Mouse (Mus musculus) myocyte (in vitro differentiated cells): ENCODE results near the gene Tacc2. TPM values are rescaled to one million over a fixed set of nuclear protein-coding genes. Genes with fewer than 3 reads are reported as not detected.

Experiments used
- H3K27me3 ChIP-seq: one replicate; pipeline ENCODE4 v1.6.1; 2011; ENCODE audit not compliant: control insufficient read depth, insufficient read depth, insufficient read length
- H3K36me3 ChIP-seq: one replicate; pipeline ENCODE4 v1.6.1; 2011; ENCODE audit not compliant: control insufficient read depth, insufficient read depth
- H3K4me2 ChIP-seq: one replicate; pipeline ENCODE4 v1.6.1; 2011; ENCODE audit warnings: low read depth, control low read depth
- H3K4me3 ChIP-seq: one replicate; pipeline ENCODE4 v1.5.1; 2011; ENCODE audit warnings: mild to moderate bottlenecking, control low read depth, moderate library complexity
- H3K79me2 ChIP-seq: one replicate; pipeline ENCODE4 v1.6.1; 2011; ENCODE audit not compliant: control insufficient read depth, insufficient read depth
- H3ac ChIP-seq: one replicate; pipeline ENCODE4 v1.6.1; 2011; ENCODE audit not compliant: control insufficient read depth, insufficient read length
- CEBPB ChIP-seq: IDR thresholded peaks from 2 replicates; pipeline ENCODE4 v1.6.1; 2011; ENCODE audit warnings: mild to moderate bottlenecking, moderate library complexity; ENCODE audit not compliant: poor library complexity, insufficient read depth, severe bottlenecking
- E2F4 ChIP-seq: IDR thresholded peaks from one replicate; pipeline ENCODE4 v1.6.1; 2011; ENCODE audit warnings: mild to moderate bottlenecking, control low read depth, moderate library complexity; ENCODE audit not compliant: insufficient read depth
- MAX ChIP-seq: IDR thresholded peaks from one replicate; pipeline ENCODE4 v1.6.1; 2011; ENCODE audit warnings: low read depth, mild to moderate bottlenecking, control low read depth
- MYOD1 ChIP-seq, 3 experiments: IDR thresholded peaks; one replicate each; pipeline ENCODE4 v1.6.1; 2011; ENCODE audit warnings: control low read depth in 2 of 3, low read depth in 2 of 3, mild to moderate bottlenecking in 2 of 3, moderate library complexity in 1 of 3; ENCODE audit not compliant: insufficient read length in 2 of 3, control insufficient read depth in 1 of 3
- MYOG ChIP-seq, 3 experiments: IDR thresholded peaks; one replicate each; pipeline ENCODE4 v1.6.1; 2011; ENCODE audit warnings: control low read depth in 2 of 3, low read depth in 2 of 3, mild to moderate bottlenecking in 2 of 3; ENCODE audit not compliant: insufficient read length in 2 of 3, control insufficient read depth in 1 of 3, insufficient read depth in 1 of 3
- POLR2A ChIP-seq: IDR thresholded peaks from one replicate; pipeline ENCODE4 v1.6.1; 2011; ENCODE audit warnings: low read depth, mild to moderate bottlenecking, control low read depth, moderate library complexity; ENCODE audit not compliant: insufficient read length
- POLR2AphosphoS2 ChIP-seq: IDR thresholded peaks from one replicate; pipeline ENCODE4 v1.6.1; 2011; ENCODE audit warnings: low read depth, control low read depth; ENCODE audit not compliant: insufficient read length
- REST ChIP-seq: IDR thresholded peaks from one replicate; pipeline ENCODE4 v1.6.1; 2011; ENCODE audit warnings: mild to moderate bottlenecking, control low read depth, moderate library complexity; ENCODE audit not compliant: insufficient read depth, insufficient read length
- SRF ChIP-seq: IDR thresholded peaks from one replicate; pipeline ENCODE4 v1.6.1; 2011; ENCODE audit warnings: low read depth; ENCODE audit not compliant: control insufficient read depth, insufficient read length
- TCF12 ChIP-seq: IDR thresholded peaks from one replicate; pipeline ENCODE4 v1.6.1; 2011; ENCODE audit warnings: mild to moderate bottlenecking, control low read depth; ENCODE audit not compliant: poor library complexity, insufficient read depth, severe bottlenecking
- TCF3 ChIP-seq: IDR thresholded peaks from one replicate; pipeline ENCODE4 v1.6.1; 2011; ENCODE audit warnings: low read depth, control low read depth; ENCODE audit not compliant: insufficient read length
- USF1 ChIP-seq: IDR thresholded peaks from one replicate; pipeline ENCODE4 v1.6.1; 2011; ENCODE audit warnings: low read depth, mild to moderate bottlenecking, control low read depth, moderate library complexity
- polyA plus RNA-seq: library from polyadenylated mRNA; unstranded; fragments of >200 nt; fragmentation: generic; extraction: Trizol; gene quantifications from one replicate; pipeline ENCODE4 v1.2.1, GENCODE M21; 2012; ENCODE audit warnings: missing spikeins

Gene Tacc2
- polyA plus RNA-seq, 1 experiment, result 61.8 TPM

GRCm38 (mm10) chr7:130741099-130741498, 163.9 kb downstream of the Tacc2 start:
- Histone ChIP-seq H3K4me3 (no peak overlapping the region), H3K36me3 (peaks cover 41% of the 10 kb centered on the region), H3ac (no peak overlapping the region), H3K27me3 (no peaks in the 10 kb centered on the region), H3K4me2 (no peak overlapping the region), H3K79me2 (no peaks in the 10 kb centered on the region)
- TF ChIP-seq POLR2AphosphoS2 (no peak), SRF (no peak), MAX (no peak), USF1 (no peak), TCF3 (no peak), MYOD1 (IDR thresholded peaks at IDR 0.05; ENCODE audit: control insufficient read depth in 1 of 3, insufficient read length in 2 of 3, low read depth in 2 of 3) (no peak), TCF12 (no peak), CEBPB (no peak), POLR2A (no peak), REST (no peak), E2F4 (no peak), MYOG (IDR thresholded peaks at IDR 0.05; ENCODE audit: control insufficient read depth in 1 of 3, insufficient read depth in 1 of 3, insufficient read length in 2 of 3, low read depth in 2 of 3) (no peak)

DNA sequence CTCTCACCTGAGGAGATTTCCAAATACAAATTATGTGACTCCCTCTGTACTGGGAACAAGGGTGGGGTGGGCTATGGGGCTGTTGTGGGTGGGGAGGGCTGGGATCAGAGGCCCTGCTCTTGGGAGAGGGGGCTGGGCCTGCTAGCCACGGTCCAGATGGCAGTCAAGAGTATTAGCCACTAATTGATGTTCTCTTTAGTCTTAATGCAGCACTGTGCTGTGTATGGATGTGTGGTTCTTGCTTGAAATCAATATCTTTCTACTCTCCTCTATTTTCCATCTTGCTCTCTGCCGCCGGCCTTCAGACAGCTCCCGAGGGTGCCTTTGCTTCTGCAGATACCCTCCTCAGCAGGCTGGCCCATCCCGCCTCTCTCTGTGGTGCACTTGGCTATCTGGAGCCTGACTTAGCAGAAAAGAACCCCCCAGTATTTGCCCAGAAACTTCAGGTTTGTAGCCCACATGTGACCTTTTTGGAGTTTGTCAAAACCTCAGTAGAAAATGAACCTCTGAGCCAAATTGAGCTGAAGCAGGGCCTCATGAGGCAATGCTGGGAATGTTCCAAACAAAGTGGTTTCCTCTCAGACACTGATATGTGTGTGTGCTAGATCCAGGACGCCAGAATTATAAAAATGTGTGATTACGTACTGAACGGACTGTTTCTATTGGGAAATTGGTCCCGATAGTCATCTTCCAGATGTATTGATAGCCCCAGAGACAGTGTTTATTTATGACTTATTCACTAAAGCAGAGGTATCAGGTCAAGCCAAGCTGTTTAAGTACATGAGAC, 166.2 kb downstream of the Tacc2 start:
- H3K27me3 ChIP-seq, result no peaks in the 10 kb centered on the region
- TF ChIP-seq POLR2AphosphoS2 (no peak), MYOD1 (IDR thresholded peaks at IDR 0.05; ENCODE audit: control insufficient read depth in 1 of 3, insufficient read length in 2 of 3, low read depth in 2 of 3) (no peak), MYOG (IDR thresholded peaks at IDR 0.05; ENCODE audit: control insufficient read depth in 1 of 3, insufficient read depth in 1 of 3, insufficient read length in 2 of 3, low read depth in 2 of 3) (no peak)
- no peak overlapping the region for H3ac ChIP-seq
- no peaks in the 10 kb centered on the region for H3K79me2 ChIP-seq
- H3K36me3 ChIP-seq, result peaks cover 36% of the 10 kb centered on the region
- H3K4me2 ChIP-seq, result no peak overlapping the region
- H3K4me3 ChIP-seq, result no peak overlapping the region

DNA sequence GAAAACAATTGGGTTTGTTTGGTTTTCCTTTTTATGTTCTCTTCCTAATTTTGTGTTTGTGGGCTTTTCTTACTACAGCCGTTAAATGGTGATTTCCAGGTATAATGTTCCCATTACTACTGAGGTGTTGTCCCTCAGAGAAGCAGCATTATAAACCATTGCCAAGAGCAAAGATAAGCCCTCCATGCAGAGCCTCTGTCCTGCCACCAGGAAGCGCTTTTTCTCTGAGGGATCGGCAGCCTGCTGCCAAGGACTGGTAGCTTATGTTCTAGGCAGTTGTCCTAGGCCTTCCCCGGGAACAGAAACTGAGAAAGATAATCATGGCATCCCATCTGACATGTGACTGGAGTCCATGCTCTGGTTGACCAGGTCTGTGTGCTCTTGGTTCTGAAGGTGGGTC, 171.9 kb downstream of the Tacc2 start:
- Histone ChIP-seq H3K79me2 (no peaks in the 10 kb centered on the region), H3ac (no peak overlapping the region), H3K27me3 (no peaks in the 10 kb centered on the region), H3K4me2 (no peak overlapping the region), H3K36me3 (peaks cover 20% of the 10 kb centered on the region), H3K4me3 (no peak overlapping the region)
- TF ChIP-seq MYOD1 (IDR thresholded peaks at IDR 0.05; ENCODE audit: control insufficient read depth in 1 of 3, insufficient read length in 2 of 3, low read depth in 2 of 3) (no peak), E2F4 (no peak), CEBPB (no peak), POLR2AphosphoS2 (no peak), POLR2A (no peak), SRF (no peak), MAX (no peak), USF1 (no peak), TCF12 (no peak), MYOG (IDR thresholded peaks at IDR 0.05; ENCODE audit: control insufficient read depth in 1 of 3, insufficient read depth in 1 of 3, insufficient read length in 2 of 3, low read depth in 2 of 3) (no peak), TCF3 (no peak), REST (no peak)

GRCm38 (mm10) chr7:130750752-130751490, 173.7 kb downstream of the Tacc2 start:
- Histone ChIP-seq H3K4me3 (no peak overlapping the region), H3K36me3 (peaks cover 8% of the 10 kb centered on the region), H3ac (no peak overlapping the region), H3K27me3 (no peaks in the 10 kb centered on the region), H3K79me2 (no peaks in the 10 kb centered on the region), H3K4me2 (no peak overlapping the region)
- TF ChIP-seq TCF3, result no peak
- TF ChIP-seq MYOG (IDR thresholded peaks at IDR 0.05; ENCODE audit: control insufficient read depth in 1 of 3, insufficient read depth in 1 of 3, insufficient read length in 2 of 3, low read depth in 2 of 3), result no peak
- TF ChIP-seq USF1, result no peak
- no peak for TF ChIP-seq TCF12
- TF ChIP-seq POLR2A, result no peak
- TF ChIP-seq SRF, result no peak
- TF ChIP-seq MYOD1 (IDR thresholded peaks at IDR 0.05; ENCODE audit: control insufficient read depth in 1 of 3, insufficient read length in 2 of 3, low read depth in 2 of 3), result no peak
- no peak for TF ChIP-seq E2F4
- no peak for TF ChIP-seq CEBPB
- no peak for TF ChIP-seq REST
- no peak for TF ChIP-seq MAX
- no peak for TF ChIP-seq POLR2AphosphoS2
